Mouse (Mus musculus) stomach, embryonic 16.5 days (tissue): ENCODE measurements around the gene Clic4. TPM values are rescaled to one million over a fixed set of nuclear protein-coding genes. Genes with fewer than 3 reads are reported as not detected.

ENCODE experiments used
- ATAC-seq: fragments of 200-750 bp; cut with Nextera tagmentation; 2 replicates; pipeline ENCODE4 v1.8.0; 2017; ENCODE audit warnings: moderate number of reproducible peaks, moderate TSS enrichment; ENCODE audit not compliant: insufficient read depth, low FRiP score
- H3K27ac ChIP-seq: fragments of 300-500 bp; sonication (generic); 2 replicates; pipeline ENCODE4 v1.5.1; 2014; ENCODE audit warnings: low read length
- H3K27me3 ChIP-seq: fragments of 300-500 bp; sonication (generic); 2 replicates; pipeline ENCODE4 v1.6.1; 2014; ENCODE audit warnings: low read length, control low read depth, mixed read lengths; ENCODE audit not compliant: control insufficient read depth, insufficient read depth
- H3K36me3 ChIP-seq: fragments of 300-500 bp; sonication (generic); 2 replicates; pipeline ENCODE4 v1.6.1; 2014; ENCODE audit warnings: low read length; ENCODE audit not compliant: control insufficient read depth, insufficient read depth
- H3K4me1 ChIP-seq: fragments of 300-500 bp; sonication (generic); 2 replicates; pipeline ENCODE4 v1.6.1; 2014; ENCODE audit warnings: low read length, control low read depth, mixed read lengths; ENCODE audit not compliant: control insufficient read depth, insufficient read depth
- H3K4me2 ChIP-seq: fragments of 300-500 bp; sonication (generic); 2 replicates; pipeline ENCODE4 v1.6.1; 2014; ENCODE audit warnings: low read depth, low read length, mixed read lengths
- H3K4me3 ChIP-seq: fragments of 300-500 bp; sonication (generic); replicated peaks from 2 replicates; pipeline ENCODE4 v1.5.1; 2014; ENCODE audit warnings: mild to moderate bottlenecking, low read length
- H3K9ac ChIP-seq: fragments of 300-500 bp; sonication (generic); 2 replicates; pipeline ENCODE4 v1.6.1; 2014; ENCODE audit warnings: low read length
- H3K9me3 ChIP-seq: fragments of 300-500 bp; sonication (generic); replicated peaks from 2 replicates; pipeline ENCODE4 v1.6.1; 2016; ENCODE audit warnings: low read length, control low read depth; ENCODE audit not compliant: control insufficient read depth
- WGBS: fragments of 180-500 bp; shearing (Covaris S2); extraction: QIAGEN DNeasy Blood & Tissue Kit; methylation state at CpG from one replicate; pipeline ENCODE4 v1.1.7; 2014; 5-methylcytosine and 5-hydroxymethylcytosine counted together
- polyA plus RNA-seq: library from polyadenylated mRNA; unstranded; fragments of >200 nt; fragmentation: Nextera tagmentation; extraction: Ambion mirVana; gene quantifications from 2 replicates; pipeline ENCODE4 v1.2.1, GENCODE M21; 2015

The Clic4 gene
- polyA plus RNA-seq, 1 experiment from 2014 or later: 141 TPM

DNA sequence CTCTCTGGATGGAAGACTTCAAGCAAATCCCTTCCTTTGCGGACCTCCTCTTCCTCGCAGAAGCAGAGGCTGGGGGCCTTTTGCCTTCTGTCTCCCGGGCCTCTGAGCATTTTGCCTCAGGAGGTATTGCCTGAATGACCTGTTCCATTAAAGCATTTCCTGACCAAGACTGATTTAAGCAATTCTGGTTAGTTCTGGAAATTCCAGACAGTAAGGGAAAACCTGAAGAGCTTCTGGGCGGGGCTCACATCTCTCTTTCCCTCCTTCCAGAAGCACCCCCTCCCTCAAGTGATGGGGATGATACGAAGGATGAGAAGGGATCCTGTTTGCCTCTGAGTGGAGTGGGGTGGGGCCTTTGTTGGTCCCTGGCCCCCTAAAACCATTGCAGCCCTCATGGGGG is 37.1 kb upstream of the Clic4 start:
- ATAC-seq: no peak
- no peaks in the 10 kb centered on the region for H3K9me3 ChIP-seq
- H3K36me3 ChIP-seq: 0 out of 2 replicates have a peak, but pooled peaks cover 2% of the 10 kb centered on the region
- 60% methylated on average over 5 of the region's 5 CpGs for WGBS
- no peak overlapping the region for H3K4me2 ChIP-seq
- peaks cover 23% of the 10 kb centered on the region for H3K4me1 ChIP-seq
- H3K4me3 ChIP-seq: no peak overlapping the region
- H3K9ac ChIP-seq: no peak overlapping the region
- no peak overlapping the region for H3K27ac ChIP-seq
- no peaks in the 10 kb centered on the region for H3K27me3 ChIP-seq

DNA sequence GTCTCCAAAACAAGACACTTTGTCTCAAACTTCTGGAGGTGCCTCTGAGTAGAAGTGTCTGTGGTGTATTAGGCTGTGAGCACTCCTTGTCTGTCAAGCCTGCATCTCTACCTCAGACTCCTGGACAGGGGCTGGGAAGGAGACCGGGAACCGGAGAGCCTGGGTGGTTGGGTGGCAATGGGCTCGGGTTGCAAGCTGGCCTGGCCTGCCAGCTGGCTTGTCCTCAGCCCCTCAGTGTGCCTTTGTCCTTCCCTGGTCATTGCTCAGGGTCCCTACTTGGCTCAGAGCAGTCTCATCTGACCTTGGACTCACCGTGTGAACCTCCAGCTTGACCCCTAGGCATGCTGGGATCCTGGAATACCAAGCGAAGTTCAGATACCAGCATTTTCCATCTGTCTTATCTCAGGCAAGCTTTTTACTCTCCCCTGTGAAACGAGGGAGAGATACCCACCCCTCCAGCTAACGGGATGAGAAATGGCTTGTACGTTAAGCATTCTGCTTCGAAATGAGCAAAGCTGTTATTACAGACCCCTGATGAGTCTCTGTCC is 36.6 kb upstream of the Clic4 start:
- H3K27ac ChIP-seq: no peak overlapping the region
- H3K36me3 ChIP-seq: no peaks in the 10 kb centered on the region
- H3K9me3 ChIP-seq: no peaks in the 10 kb centered on the region
- no peaks in the 10 kb centered on the region for H3K27me3 ChIP-seq
- 51% methylated on average over 9 of the region's 9 CpGs for whole genome bisulfite sequencing
- H3K9ac ChIP-seq: no peak overlapping the region
- no peak overlapping the region for H3K4me3 ChIP-seq
- no peak for ATAC-seq
- H3K4me1 ChIP-seq: peaks cover 18% of the 10 kb centered on the region
- H3K4me2 ChIP-seq: no peak overlapping the region

DNA sequence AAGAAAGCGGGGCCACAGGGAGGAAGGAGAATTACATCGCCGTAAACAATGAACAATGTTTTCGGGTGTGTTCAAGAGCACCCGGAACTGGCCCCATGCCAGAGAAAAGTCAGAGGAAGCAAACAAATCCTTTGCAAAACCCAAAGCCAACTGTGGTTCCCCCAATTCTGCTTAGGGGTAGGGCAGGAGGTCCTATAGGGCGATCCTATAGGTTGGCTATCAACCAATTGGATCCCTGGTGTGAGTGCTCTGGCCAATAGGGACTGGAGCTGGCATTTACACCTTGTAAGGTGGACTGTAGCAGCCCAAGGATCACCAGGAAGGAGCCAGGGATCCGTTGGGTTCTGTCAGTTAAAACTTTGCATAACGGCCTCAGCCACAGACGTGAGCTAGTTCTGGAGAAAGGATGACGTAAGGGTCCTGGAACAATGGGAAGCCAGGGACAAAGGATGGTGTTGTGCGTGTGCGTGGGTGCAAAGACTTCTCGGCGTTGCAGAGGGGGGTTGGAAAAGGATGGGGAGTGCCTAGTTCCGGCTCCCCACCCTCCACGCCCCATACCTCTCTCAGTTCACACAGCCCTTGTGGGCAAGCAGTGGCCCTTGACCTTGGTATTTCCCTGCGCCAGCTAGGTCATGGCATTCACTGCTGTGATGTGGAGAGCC is 34.5 kb upstream of the Clic4 start:
- Histone ChIP-seq H3K4me3 (no peak overlapping the region), H3K4me1 (no peaks in the 10 kb centered on the region), H3K27me3 (no peaks in the 10 kb centered on the region), H3K4me2 (no peak overlapping the region), H3K9me3 (no peaks in the 10 kb centered on the region), H3K9ac (no peak overlapping the region), H3K36me3 (no peaks in the 10 kb centered on the region), H3K27ac (peak overlapping the region; percentile 31; the same call in 1 of the 2 replicates)
- peak; percentile 66; the same call in 1 of the 2 replicates for ATAC-seq
- 39% methylated on average over 17 of the region's 17 CpGs for WGBS

DNA sequence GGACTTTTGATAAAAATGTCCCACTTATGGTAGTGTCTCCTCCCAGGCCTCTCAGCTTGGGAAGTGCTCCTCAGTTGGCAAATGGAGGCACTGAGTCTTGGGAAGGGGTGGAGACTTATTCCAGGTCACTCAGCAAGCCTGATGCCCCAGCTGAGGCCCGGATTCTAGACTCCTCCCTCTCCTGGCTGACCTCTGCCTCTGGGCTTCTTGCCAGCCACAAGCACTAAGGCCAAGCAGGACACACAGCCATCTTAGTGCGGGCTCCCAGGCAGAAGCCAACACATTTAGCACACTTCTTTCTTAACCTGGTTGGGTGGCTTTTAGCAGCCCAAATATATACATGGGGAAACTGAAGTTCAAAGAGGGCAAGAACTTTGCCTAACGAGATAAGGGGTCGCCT is 33.9 kb upstream of the Clic4 start:
- Histone ChIP-seq H3K36me3 (no peaks in the 10 kb centered on the region), H3K27me3 (no peaks in the 10 kb centered on the region), H3K9ac (no peak overlapping the region), H3K9me3 (no peaks in the 10 kb centered on the region), H3K4me3 (no peak overlapping the region), H3K27ac (no peak overlapping the region), H3K4me1 (no peaks in the 10 kb centered on the region), H3K4me2 (no peak overlapping the region)
- peak; percentile 17; the same call in 1 of the 2 replicates for ATAC-seq
- WGBS: 49% methylated on average over 4 of the region's 4 CpGs

DNA sequence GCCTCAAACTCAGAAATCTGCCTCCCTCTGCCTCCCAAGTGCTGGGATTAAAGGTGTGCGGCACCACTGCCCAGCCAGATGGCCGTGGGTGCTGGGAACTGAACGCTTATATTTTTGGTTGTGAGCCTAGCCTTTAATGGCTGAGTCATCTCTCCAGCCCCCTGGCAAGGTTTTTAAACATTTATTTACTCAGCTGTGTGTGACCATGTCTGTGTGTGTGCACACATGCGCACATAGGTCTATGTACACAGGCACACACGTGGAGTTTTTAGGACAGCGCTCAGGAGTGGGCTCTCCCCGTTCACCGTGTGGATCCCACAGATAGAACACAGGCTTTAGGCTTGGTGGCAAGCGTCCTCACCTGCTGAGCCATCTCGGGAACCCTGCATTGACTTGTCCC is 29.6 kb upstream of the Clic4 start:
- Histone ChIP-seq H3K4me2 (no peak overlapping the region), H3K9ac (no peak overlapping the region), H3K36me3 (no peaks in the 10 kb centered on the region), H3K27ac (no peak overlapping the region), H3K4me1 (0 out of 2 replicates have a peak, but pooled peaks cover 2% of the 10 kb centered on the region), H3K9me3 (no peaks in the 10 kb centered on the region), H3K4me3 (no peak overlapping the region), H3K27me3 (no peaks in the 10 kb centered on the region)
- ATAC-seq: peak; percentile 51; the same call in 1 of the 2 replicates
- WGBS: 53% methylated on average over 10 of the region's 10 CpGs

DNA sequence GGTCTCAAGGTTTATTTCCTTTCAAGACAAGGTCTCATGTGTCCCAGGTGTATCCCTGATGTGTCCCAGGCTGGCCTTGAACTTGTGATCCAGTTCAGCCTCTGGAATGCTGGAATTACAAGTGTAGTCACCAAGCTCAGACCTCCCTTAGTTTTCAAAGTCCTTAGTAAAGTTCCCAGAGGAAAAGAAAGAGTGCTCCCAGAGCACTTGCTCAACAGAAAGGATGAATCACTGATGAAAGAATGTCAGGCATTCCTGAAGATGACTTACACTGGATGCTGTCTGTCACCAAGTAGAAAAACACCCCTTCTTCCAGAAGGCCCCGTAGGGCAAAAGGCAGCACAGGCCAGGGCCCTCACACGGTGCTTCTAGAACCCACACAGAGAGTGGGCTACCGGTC is 28.6 kb upstream of the Clic4 start:
- no peak overlapping the region for H3K4me2 ChIP-seq
- no peak overlapping the region for H3K9ac ChIP-seq
- 0 out of 2 replicates have a peak, but pooled peaks cover 2% of the 10 kb centered on the region for H3K4me1 ChIP-seq
- ATAC-seq: no peak
- H3K4me3 ChIP-seq: no peak overlapping the region
- no peak overlapping the region for H3K27ac ChIP-seq
- no peaks in the 10 kb centered on the region for H3K36me3 ChIP-seq
- H3K27me3 ChIP-seq: no peaks in the 10 kb centered on the region
- 65% methylated on average over 3 of the region's 3 CpGs for WGBS
- no peaks in the 10 kb centered on the region for H3K9me3 ChIP-seq

DNA sequence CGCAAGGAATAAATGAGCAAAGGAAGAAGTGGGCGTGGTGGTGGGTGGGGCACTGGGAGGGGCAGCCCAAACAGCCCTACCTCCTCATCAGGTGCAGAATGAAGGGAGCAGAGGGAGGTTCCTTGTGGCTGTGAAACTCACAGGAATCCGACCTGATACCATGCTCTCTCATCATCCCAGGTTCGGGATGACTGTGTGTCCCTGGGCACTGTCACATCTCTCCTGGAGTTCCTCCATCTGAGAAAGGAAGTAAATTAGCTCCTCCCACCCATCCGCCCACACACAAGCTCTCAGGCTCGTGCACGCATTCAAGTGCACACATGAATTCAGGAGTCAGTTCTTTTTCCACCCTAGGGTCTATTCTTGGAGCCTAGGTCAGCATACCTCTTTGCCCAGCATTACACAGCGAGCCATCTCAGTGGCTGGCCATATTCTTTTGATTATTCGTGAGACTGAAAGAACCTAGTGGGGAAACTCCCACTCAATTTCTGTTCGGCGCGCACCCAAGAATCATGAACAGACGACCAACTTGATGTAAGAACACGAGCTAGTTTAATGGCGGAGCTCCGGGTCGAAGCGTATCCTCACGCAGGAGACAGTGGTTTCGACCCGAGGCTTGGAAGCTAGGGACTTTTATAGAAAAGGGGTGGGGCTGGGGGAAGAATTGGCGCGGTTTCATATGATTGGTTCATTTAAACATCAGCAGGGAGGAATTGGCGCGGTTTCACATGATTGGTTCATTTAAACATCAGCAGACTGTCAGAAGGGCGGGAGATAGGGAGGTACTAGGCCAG is 27.8 kb upstream of the Clic4 start:
- ATAC-seq: no peak

DNA sequence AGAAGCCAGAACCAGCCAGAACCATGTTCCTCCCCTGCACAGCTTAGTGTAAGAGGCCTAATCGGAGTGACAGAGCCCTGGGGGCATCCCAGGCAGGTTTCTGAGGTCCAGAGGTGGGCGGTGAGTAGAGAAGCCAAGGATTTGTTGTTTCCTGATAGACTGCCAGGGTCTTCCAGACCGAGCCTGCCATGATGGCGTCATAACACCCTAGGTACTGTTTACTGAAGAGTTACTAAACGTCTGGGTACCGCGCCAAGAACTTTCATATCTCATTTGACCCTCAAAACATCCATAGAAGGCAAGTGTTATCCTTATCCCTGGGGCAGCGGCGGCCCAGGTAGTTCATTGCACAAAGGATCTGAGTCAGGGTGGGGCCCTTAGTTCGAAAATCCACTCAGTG is 26.1 kb upstream of the Clic4 start:
- 72% methylated on average over 10 of the region's 10 CpGs for WGBS
- Histone ChIP-seq H3K27me3 (no peaks in the 10 kb centered on the region), H3K9me3 (no peaks in the 10 kb centered on the region), H3K9ac (no peak overlapping the region), H3K27ac (no peak overlapping the region; the same call in 1 of the 2 replicates), H3K36me3 (no peaks in the 10 kb centered on the region), H3K4me1 (0 out of 2 replicates have a peak, but pooled peaks cover 2% of the 10 kb centered on the region), H3K4me3 (no peak overlapping the region), H3K4me2 (no peak overlapping the region)
- ATAC-seq: no peak; the same call in 1 of the 2 replicates

More for the DNA sequence above, 27.8 kb upstream of the Clic4 start:
- Histone ChIP-seq H3K4me3 (no peak overlapping the region), H3K27ac (no peak overlapping the region), H3K4me2 (no peak overlapping the region), H3K4me1 (0 out of 2 replicates have a peak, but pooled peaks cover 2% of the 10 kb centered on the region), H3K36me3 (no peaks in the 10 kb centered on the region), H3K9me3 (no peaks in the 10 kb centered on the region), H3K9ac (no peak overlapping the region), H3K27me3 (no peaks in the 10 kb centered on the region)
- WGBS: 88% methylated on average over 26 of the region's 26 CpGs
